Mouse (Mus musculus): ENCODE measurements around the gene Fam117a.

The Fam117a gene

DNA sequence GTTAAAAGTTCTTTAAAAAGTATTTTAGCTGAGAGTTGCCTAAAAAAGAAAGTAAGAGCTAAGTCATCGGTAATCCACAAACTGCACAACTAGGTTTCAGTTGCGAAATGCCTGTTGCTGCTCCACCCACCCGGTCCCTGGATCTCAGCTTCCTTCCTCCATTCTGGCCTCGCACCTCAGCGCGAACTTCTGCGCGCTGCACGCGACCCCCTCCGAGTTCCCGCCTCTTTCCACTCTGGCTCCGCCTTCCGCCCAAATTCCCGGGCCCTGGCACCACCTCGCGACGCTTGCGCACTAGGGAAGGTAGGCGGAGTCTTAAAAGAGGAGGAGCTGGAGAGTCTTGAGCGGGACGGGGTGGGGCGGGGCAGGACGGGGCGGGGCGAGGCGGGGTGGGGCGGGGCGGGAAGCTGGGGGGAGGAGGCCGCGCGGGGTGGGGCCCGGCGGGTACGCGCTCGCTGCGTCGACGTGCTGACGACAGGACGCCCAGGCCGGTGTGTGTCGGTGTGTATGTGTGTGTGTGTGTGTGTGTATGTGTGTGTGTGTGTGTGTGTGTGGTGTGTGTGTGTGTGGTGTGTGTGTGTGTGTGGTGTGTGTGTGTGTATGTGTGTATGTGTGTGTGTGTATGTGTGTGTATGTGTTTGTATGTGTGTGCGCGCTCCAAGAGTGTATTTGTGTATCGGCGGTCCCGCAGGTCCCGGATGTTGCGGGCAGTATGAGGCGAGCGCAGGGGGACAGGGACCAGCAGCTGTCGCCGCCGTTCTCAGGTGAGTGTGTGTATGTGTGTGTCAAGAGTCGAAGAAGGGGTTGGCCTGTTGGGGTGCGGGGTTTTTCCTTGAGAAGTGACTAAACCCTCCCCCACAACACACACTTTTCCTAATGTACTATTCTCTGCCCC, 77.1 kb downstream of the Fam117a start, which contains the start of gene Spop:
Gene Spop (plus strand): TSS at position 440 of the 895 bp plus-strand sequence.
- in situ Hi-C loops (cut with MboI; ENCODE audit: low sequenced_read_pairs) = no loop called here

DNA sequence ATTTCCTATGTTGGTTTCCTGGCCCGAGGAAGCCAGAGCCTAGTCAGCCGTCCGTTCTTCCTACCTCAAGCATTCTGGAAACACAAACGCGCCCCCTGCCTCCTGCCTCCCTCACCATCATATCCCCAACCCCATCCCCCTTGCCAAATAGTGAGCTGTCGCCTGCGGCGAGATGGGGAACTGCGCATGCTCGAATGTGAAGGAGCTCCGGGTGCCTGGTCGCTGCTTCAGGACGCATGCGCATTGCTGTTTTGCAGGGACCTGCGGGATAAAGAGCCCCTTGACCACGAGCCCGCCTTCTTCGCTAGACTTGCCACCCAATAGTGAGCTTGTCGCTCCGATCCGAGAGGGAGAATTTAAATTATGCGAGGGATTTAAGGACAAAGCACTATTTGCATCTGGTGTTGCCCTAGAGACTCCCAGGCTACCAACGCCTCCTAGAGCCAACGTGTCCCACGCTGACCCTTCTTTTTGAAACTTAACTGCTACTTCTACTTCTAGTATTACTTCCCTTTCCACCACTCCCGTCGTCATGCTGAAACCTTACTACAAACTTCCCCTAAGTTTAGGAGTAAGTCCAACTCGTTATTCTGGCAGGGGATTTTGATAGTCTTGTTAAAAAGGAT, 77.8 kb downstream of the Fam117a start:
- in situ Hi-C loops (cut with MboI; ENCODE audit: low sequenced_read_pairs) = no loop called here

DNA sequence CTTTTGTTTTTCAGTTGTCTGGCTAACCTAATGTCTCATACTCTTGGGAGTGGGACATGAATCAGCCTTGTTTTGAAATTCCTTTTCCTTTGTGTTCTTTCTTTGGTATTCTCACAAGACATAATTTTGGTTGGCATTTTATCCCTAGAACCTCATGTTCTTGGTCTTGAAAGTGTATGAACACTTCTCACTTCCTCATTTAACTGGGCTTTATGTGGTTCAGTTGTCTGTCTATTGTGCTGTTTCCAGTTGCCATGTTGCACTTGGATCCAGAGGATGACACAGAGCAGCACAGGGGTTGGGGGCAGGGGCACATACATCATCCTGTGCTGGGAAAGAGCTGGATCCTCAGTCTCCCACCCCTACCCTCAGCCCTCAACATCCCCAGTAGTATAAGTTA, 79.1 kb downstream of the Fam117a start:
- in situ Hi-C loops (cut with MboI; ENCODE audit: low sequenced_read_pairs) = no loop called here

DNA sequence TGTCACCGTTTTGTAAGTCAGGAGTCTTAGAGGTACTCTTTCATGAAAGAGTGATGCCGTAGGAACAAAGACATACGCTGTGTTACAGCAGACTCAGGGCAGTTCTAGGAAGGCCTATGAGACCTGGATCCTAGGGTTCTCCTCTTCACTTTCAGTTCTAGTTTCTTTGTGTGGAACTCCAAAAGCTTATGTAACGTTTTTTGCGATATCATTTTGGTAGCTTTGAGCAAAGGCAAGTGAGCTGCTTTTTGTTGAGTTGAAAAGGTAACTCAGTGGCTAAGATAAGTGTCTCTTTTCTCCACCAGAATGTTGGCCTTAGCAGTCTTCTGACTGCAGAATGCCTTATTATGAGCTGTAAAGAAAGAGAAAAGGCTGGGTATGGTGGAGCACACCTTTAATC, 80.5 kb downstream of the Fam117a start:
- in situ Hi-C loops (cut with MboI; ENCODE audit: low sequenced_read_pairs) = no loop called here

DNA sequence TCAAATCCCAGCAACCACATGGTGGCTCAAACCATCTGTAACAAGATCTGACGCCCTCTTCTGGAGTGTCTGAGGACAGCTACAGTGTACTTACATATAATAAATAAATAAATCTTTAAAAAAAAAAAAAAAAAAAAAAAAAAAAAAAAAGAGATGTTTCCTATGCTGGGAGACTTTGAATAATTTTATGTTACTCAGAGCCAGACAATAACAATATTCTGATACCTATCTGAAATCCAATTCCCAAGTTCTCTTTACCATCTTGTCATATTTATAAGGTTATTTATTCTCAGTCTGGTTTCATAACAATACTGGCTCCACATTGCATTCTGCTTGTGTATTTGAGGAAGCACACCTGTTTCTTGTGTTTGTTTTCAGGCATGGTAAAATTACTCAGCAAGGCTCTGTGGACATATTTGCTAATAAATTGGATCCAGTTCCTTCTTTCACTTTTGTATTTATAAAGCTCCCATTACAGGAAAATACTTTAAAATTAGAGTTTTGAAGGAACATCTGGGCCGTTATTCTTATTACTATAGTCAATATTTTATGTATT, 84.1 kb downstream of the Fam117a start:
- in situ Hi-C loops (cut with MboI; ENCODE audit: low sequenced_read_pairs) = no loop called here

DNA sequence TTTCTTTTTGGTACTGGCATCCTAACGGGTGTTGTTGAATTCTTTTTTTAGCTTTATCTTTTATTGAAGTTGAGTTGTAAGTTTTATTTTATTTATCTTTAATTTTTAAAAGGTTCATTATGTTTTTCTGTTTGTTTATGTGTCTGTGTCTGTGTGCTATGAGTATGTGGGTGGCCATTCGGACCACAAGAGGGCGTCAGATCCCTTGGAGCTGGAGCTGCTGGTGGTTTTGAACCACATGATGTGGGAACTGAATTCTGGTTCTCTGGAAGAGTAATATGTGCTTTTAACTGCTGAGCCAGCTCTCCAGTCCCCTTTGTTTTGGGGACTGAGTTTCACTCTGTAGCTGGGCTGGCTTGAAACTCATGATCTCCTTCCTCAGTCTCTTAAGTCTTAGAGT, 86.7 kb downstream of the Fam117a start:
- in situ Hi-C loops (cut with MboI; ENCODE audit: low sequenced_read_pairs) = no loop called here

DNA sequence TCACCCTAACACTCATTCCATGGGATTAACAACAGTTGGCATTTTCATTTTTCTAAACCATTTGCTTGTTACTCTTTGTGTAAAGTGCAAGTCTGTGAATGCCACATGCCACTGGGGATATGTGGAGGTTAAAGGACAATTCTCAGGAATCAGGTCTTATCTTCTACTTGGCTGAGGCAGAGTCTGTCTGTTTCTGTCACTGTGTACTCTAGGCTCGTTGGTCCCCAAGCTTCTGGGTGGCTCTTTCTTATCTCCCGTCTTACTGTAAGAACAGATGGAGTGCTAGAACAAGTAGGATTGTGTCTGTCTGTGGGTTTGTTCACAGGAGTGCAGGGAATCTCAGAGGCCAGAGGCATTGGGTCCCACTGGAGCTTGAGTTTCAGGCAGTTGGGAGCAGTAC, 94.5 kb downstream of the Fam117a start:
- in situ Hi-C loops (cut with MboI; ENCODE audit: low sequenced_read_pairs) = no loop called here
